Mouse (Mus musculus): ENCODE measurements around the gene Palld. TPM values are rescaled to one million over a fixed set of nuclear protein-coding genes. Genes with fewer than 3 reads are reported as not detected.
A peak's percentile ranks its signal among the peaks of the same experiment; 100 is the strongest.

Gene Palld
- polyA plus RNA-seq, 1 experiment, result 58.2 TPM

GRCm38 (mm10) chr8:61660961-61661360 is 241.5 kb downstream of the Palld start:
- TF ChIP-seq CTCF (IDR thresholded peaks at IDR 0.05; ENCODE audit: extremely low read depth, insufficient read length, insufficient replicate concordance, low read depth, low read length) (no peak), POLR2A (IDR thresholded peaks at IDR 0.05; ENCODE audit: low read depth, low read length) (no peak)
- H3K27ac ChIP-seq (ENCODE audit: insufficient read depth, low read depth, low read length), result no peak overlapping the region
- no peak overlapping the region for H3K4me3 ChIP-seq (ENCODE audit: low read depth, low read length)
- no peaks in the 10 kb centered on the region for H3K4me1 ChIP-seq (ENCODE audit: control insufficient read depth, insufficient read depth, insufficient read length, low read length)
- no peaks in the 10 kb centered on the region for H3K36me3 ChIP-seq (ENCODE audit: control insufficient read depth, insufficient read depth, low read length)
- H3K27me3 ChIP-seq (ENCODE audit: control insufficient read depth, insufficient read depth, low read length), result no peaks in the 10 kb centered on the region
- 92% methylated on average over 5 of the region's 5 CpGs for WGBS

GRCm38 (mm10) chr8:61651955-61652354 is 250.5 kb downstream of the Palld start:
- WGBS, result 25% methylated on average over 6 of the region's 6 CpGs
- H3K27me3 ChIP-seq (ENCODE audit: control insufficient read depth, insufficient read depth, low read length), result no peaks in the 10 kb centered on the region
- H3K27ac ChIP-seq (ENCODE audit: insufficient read depth, low read depth, low read length), result 0 out of 2 replicates have a peak overlapping the region, but pooled peaks have one; percentile 26
- no peak overlapping the region for H3K4me3 ChIP-seq (ENCODE audit: low read depth, low read length)
- TF ChIP-seq CTCF (IDR thresholded peaks at IDR 0.05; ENCODE audit: extremely low read depth, insufficient read length, insufficient replicate concordance, low read depth, low read length) (no peak), POLR2A (IDR thresholded peaks at IDR 0.05; ENCODE audit: low read depth, low read length) (no peak)
- H3K4me1 ChIP-seq (ENCODE audit: control insufficient read depth, insufficient read depth, insufficient read length, low read length), result peaks cover 2% of the 10 kb centered on the region; the same call in 1 of the 2 replicates
- H3K36me3 ChIP-seq (ENCODE audit: control insufficient read depth, insufficient read depth, low read length), result no peaks in the 10 kb centered on the region

- TF ChIP-seq CTCF (IDR thresholded peaks at IDR 0.05; ENCODE audit: extremely low read depth, insufficient read length, insufficient replicate concordance, low read depth, low read length) (no peak), POLR2A (IDR thresholded peaks at IDR 0.05; ENCODE audit: low read depth, low read length) (no peak)
- Histone ChIP-seq H3K36me3 (ENCODE audit: control insufficient read depth, insufficient read depth, low read length) (no peaks in the 10 kb centered on the region), H3K27me3 (ENCODE audit: control insufficient read depth, insufficient read depth, low read length) (no peaks in the 10 kb centered on the region), H3K4me1 (ENCODE audit: control insufficient read depth, insufficient read depth, insufficient read length, low read length) (peaks cover 5% of the 10 kb centered on the region), H3K27ac (ENCODE audit: insufficient read depth, low read depth, low read length) (no peak overlapping the region), H3K4me3 (ENCODE audit: low read depth, low read length) (no peak overlapping the region)
- WGBS, result 82% methylated on average over 8 of the region's 8 CpGs
Measured at GRCm38 (mm10) chr8:61646195-61646835, 256.2 kb downstream of the Palld start.

- Histone ChIP-seq H3K4me3 (ENCODE audit: low read depth, low read length) (no peak overlapping the region), H3K36me3 (ENCODE audit: control insufficient read depth, insufficient read depth, low read length) (no peaks in the 10 kb centered on the region), H3K4me1 (ENCODE audit: control insufficient read depth, insufficient read depth, insufficient read length, low read length) (peaks cover 5% of the 10 kb centered on the region), H3K27me3 (ENCODE audit: control insufficient read depth, insufficient read depth, low read length) (no peaks in the 10 kb centered on the region), H3K27ac (ENCODE audit: insufficient read depth, low read depth, low read length) (no peak overlapping the region)
- WGBS, result 72% methylated on average over 6 of the region's 6 CpGs
- TF ChIP-seq POLR2A (IDR thresholded peaks at IDR 0.05; ENCODE audit: low read depth, low read length) (no peak), CTCF (IDR thresholded peaks at IDR 0.05; ENCODE audit: extremely low read depth, insufficient read length, insufficient replicate concordance, low read depth, low read length) (no peak)
Measured at GRCm38 (mm10) chr8:61645642-61646041, 256.8 kb downstream of the Palld start.

GRCm38 (mm10) chr8:61643215-61643614 is 259.3 kb downstream of the Palld start:
- TF ChIP-seq POLR2A (IDR thresholded peaks at IDR 0.05; ENCODE audit: low read depth, low read length) (no peak), CTCF (IDR thresholded peaks at IDR 0.05; ENCODE audit: extremely low read depth, insufficient read length, insufficient replicate concordance, low read depth, low read length) (no peak)
- Histone ChIP-seq H3K27me3 (ENCODE audit: control insufficient read depth, insufficient read depth, low read length) (no peaks in the 10 kb centered on the region), H3K36me3 (ENCODE audit: control insufficient read depth, insufficient read depth, low read length) (no peaks in the 10 kb centered on the region), H3K27ac (ENCODE audit: insufficient read depth, low read depth, low read length) (no peak overlapping the region), H3K4me1 (ENCODE audit: control insufficient read depth, insufficient read depth, insufficient read length, low read length) (peaks cover 5% of the 10 kb centered on the region), H3K4me3 (ENCODE audit: low read depth, low read length) (no peak overlapping the region)
- WGBS, result 35% methylated on average over 3 of the region's 3 CpGs

GRCm38 (mm10) chr8:61642358-61642847 is 260.1 kb downstream of the Palld start:
- Histone ChIP-seq H3K4me1 (ENCODE audit: control insufficient read depth, insufficient read depth, insufficient read length, low read length) (peaks cover 8% of the 10 kb centered on the region), H3K27me3 (ENCODE audit: control insufficient read depth, insufficient read depth, low read length) (no peaks in the 10 kb centered on the region), H3K36me3 (ENCODE audit: control insufficient read depth, insufficient read depth, low read length) (no peaks in the 10 kb centered on the region), H3K4me3 (ENCODE audit: low read depth, low read length) (no peak overlapping the region), H3K27ac (ENCODE audit: insufficient read depth, low read depth, low read length) (no peak overlapping the region; the same call in 1 of the 2 replicates)
- WGBS, result 11% methylated on average over 4 of the region's 4 CpGs
- TF ChIP-seq CTCF (IDR thresholded peaks at IDR 0.05; ENCODE audit: extremely low read depth, insufficient read length, insufficient replicate concordance, low read depth, low read length), result no peak

GRCm38 (mm10) chr8:61639596-61639995 is 262.9 kb downstream of the Palld start:
- Histone ChIP-seq H3K4me1 (ENCODE audit: control insufficient read depth, insufficient read depth, insufficient read length, low read length) (peaks cover 8% of the 10 kb centered on the region; the same call in 1 of the 2 replicates), H3K27ac (ENCODE audit: insufficient read depth, low read depth, low read length) (no peak overlapping the region), H3K27me3 (ENCODE audit: control insufficient read depth, insufficient read depth, low read length) (no peaks in the 10 kb centered on the region), H3K4me3 (ENCODE audit: low read depth, low read length) (no peak overlapping the region), H3K36me3 (ENCODE audit: control insufficient read depth, insufficient read depth, low read length) (no peaks in the 10 kb centered on the region)
- 87% methylated on average over 2 of the region's 2 CpGs for WGBS
- TF ChIP-seq POLR2A (IDR thresholded peaks at IDR 0.05; ENCODE audit: low read depth, low read length) (no peak), CTCF (IDR thresholded peaks at IDR 0.05; ENCODE audit: extremely low read depth, insufficient read length, insufficient replicate concordance, low read depth, low read length) (no peak)

Measured in small intestine, adult 2 months (tissue).